Mouse (Mus musculus): ENCODE results near the gene Cmtm2a. TPM values are rescaled to one million over a fixed set of nuclear protein-coding genes. Genes with fewer than 3 reads are reported as not detected.
"Not testable (repeated sequence)": the region's sequence is repeated elsewhere in the genome, so short reads cannot be mapped to it uniquely, and the experiment has no call there.

Cmtm2a gene
- not detected in 2 replicates for polyA plus RNA-seq (2015; fragmentation: Nextera tagmentation; extraction: Ambion mirVana)

DNA sequence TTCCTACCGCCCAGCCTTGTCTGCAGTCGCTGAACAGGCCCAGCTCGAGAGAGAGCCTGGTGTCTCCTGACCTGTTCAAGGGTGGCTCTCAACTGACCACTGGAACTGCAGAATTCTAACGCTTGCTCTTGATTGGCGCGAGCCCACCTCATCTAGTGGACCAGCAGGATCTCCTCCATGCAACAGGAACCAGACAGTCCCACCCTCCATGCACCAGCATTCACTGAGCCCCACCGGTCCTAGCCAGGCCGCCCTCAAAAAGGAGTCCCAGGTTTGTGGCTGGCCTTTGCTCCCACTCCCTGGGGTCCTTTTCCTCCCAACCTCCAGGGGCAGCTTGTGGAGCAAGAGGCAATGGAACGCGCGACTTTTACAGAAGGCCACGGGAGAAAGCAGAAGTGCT lies at the start of gene Cmtm2a:
Cmtm2a (minus strand) TSS at position 101 of the 400 bp plus-strand sequence.
- H3K4me2 ChIP-seq (ENCODE audit: low read depth, low read length); H3K4me1 ChIP-seq (ENCODE audit: control insufficient read depth, insufficient read depth, low read length); H3K36me3 ChIP-seq (ENCODE audit: control insufficient read depth, insufficient read depth); H3K9me3 ChIP-seq (replicated peaks; ENCODE audit: control insufficient read depth, low read length); H3K27ac ChIP-seq (ENCODE audit: low read length); H3K27me3 ChIP-seq (ENCODE audit: control insufficient read depth, insufficient read depth, low read length); H3K9ac ChIP-seq (ENCODE audit: low read length); H3K4me3 ChIP-seq (ENCODE audit: low read length); ATAC-seq (replicated peaks; ENCODE audit: extremely low read depth, insufficient read depth, low FRiP score): not testable (repeated sequence)
- WGBS, result 78% methylated on average over 10 of the region's 12 CpGs

DNA sequence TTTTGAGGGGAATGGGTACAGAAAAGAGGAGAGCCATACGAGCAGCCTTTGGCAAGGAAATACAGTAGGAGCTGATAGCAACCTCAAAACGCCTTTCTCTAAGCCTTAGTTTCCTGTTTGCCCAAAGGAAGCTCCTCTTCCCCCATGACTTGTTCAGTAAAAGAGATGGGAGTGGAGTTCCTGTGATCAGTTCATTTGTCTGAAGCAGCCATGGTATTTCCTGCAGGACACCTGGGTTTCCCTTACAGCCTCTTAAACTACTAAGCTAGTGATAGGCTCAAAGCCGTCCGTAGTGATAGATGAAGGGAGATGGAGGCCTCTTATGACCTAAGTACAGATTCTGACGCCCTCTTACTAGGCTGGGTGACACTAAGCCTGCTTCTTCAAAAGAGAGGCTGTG lies 49.4 kb upstream of the Cmtm2a start:
- no peak overlapping the region for H3K4me3 ChIP-seq (ENCODE audit: low read length)
- no peak overlapping the region for H3K4me2 ChIP-seq (ENCODE audit: low read depth, low read length)
- no peaks in the 10 kb centered on the region for H3K9me3 ChIP-seq (replicated peaks; ENCODE audit: control insufficient read depth, low read length)
- no peak overlapping the region for H3K27ac ChIP-seq (ENCODE audit: low read length)
- H3K27me3 ChIP-seq (ENCODE audit: control insufficient read depth, insufficient read depth, low read length), result no peaks in the 10 kb centered on the region
- no peak for ATAC-seq (replicated peaks; ENCODE audit: extremely low read depth, insufficient read depth, low FRiP score)
- whole genome bisulfite sequencing, result 55% methylated on average over 5 of the region's 5 CpGs
- H3K36me3 ChIP-seq (ENCODE audit: control insufficient read depth, insufficient read depth), result peaks cover 8% of the 10 kb centered on the region
- H3K4me1 ChIP-seq (ENCODE audit: control insufficient read depth, insufficient read depth, low read length), result peaks cover 26% of the 10 kb centered on the region
- H3K9ac ChIP-seq (ENCODE audit: low read length), result no peak overlapping the region

DNA sequence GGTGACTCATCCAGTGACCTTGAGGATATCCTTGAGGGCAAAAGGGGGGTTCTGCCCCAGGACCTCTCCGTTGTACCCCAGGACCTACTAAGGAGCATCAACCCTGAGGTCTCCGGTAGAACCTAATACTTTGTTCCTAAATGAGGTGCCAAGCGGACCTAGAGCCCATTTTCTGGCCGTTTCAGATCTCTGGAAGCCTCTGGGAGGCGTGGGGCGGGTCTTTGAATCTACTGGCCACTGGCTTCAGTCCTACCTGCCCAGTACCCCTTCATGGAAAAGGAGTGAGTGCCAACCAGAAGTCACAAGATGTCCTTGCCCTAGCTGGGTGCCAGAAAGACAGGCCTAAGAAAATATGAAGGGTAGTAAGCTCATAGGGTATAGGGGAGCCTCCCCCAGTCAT lies 48.7 kb upstream of the Cmtm2a start:
- WGBS, result 52% methylated on average over 6 of the region's 6 CpGs
- H3K27me3 ChIP-seq (ENCODE audit: control insufficient read depth, insufficient read depth, low read length), result no peaks in the 10 kb centered on the region
- peak overlapping the region; percentile 96; the same call in 1 of the 2 replicates for H3K9ac ChIP-seq (ENCODE audit: low read length)
- peak overlapping the region; percentile 90 for H3K27ac ChIP-seq (ENCODE audit: low read length)
- H3K9me3 ChIP-seq (replicated peaks; ENCODE audit: control insufficient read depth, low read length), result no peaks in the 10 kb centered on the region
- H3K36me3 ChIP-seq (ENCODE audit: control insufficient read depth, insufficient read depth), result peaks cover 6% of the 10 kb centered on the region
- peak overlapping the region; percentile 91 for H3K4me2 ChIP-seq (ENCODE audit: low read depth, low read length)
- ATAC-seq (replicated peaks; ENCODE audit: extremely low read depth, insufficient read depth, low FRiP score), result no peak
- peaks cover 23% of the 10 kb centered on the region for H3K4me1 ChIP-seq (ENCODE audit: control insufficient read depth, insufficient read depth, low read length)
- peak overlapping the region; percentile 76 for H3K4me3 ChIP-seq (ENCODE audit: low read length)

DNA sequence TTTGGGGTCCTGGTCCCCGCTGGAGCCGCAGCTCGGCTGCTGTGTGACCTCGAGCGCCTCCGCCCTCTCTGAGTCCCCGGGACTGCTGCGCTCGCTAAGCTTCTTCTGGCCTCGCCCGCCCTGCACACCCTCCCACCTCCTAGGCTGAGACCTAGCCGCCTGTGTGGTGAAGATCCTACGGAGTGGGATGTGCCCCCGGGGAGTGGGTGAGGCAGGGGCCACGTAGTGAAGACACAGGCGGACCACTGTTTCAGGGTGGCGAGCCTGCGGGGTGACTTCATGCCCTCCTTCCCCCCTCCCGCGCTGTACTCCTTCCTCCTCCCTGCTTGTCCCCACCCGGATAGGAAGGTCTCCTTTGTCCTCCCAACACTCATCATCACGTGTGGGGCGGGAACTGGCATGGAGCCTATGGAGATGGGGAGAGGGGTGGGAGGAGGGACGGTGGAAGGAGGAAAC lies 48.2 kb upstream of the Cmtm2a start:
- H3K4me1 ChIP-seq (ENCODE audit: control insufficient read depth, insufficient read depth, low read length), result peaks cover 18% of the 10 kb centered on the region
- WGBS, result 1% methylated on average over 24 of the region's 24 CpGs
- peak overlapping the region; percentile 90 for H3K27ac ChIP-seq (ENCODE audit: low read length)
- peak overlapping the region; percentile 96 for H3K9ac ChIP-seq (ENCODE audit: low read length)
- H3K4me2 ChIP-seq (ENCODE audit: low read depth, low read length), result peak overlapping the region; percentile 91
- H3K9me3 ChIP-seq (replicated peaks; ENCODE audit: control insufficient read depth, low read length), result no peaks in the 10 kb centered on the region
- peaks cover 6% of the 10 kb centered on the region for H3K36me3 ChIP-seq (ENCODE audit: control insufficient read depth, insufficient read depth)
- H3K4me3 ChIP-seq (ENCODE audit: low read length), result peak overlapping the region; percentile 76
- peak; percentile 79 for ATAC-seq (replicated peaks; ENCODE audit: extremely low read depth, insufficient read depth, low FRiP score)
- H3K27me3 ChIP-seq (ENCODE audit: control insufficient read depth, insufficient read depth, low read length), result no peaks in the 10 kb centered on the region

DNA sequence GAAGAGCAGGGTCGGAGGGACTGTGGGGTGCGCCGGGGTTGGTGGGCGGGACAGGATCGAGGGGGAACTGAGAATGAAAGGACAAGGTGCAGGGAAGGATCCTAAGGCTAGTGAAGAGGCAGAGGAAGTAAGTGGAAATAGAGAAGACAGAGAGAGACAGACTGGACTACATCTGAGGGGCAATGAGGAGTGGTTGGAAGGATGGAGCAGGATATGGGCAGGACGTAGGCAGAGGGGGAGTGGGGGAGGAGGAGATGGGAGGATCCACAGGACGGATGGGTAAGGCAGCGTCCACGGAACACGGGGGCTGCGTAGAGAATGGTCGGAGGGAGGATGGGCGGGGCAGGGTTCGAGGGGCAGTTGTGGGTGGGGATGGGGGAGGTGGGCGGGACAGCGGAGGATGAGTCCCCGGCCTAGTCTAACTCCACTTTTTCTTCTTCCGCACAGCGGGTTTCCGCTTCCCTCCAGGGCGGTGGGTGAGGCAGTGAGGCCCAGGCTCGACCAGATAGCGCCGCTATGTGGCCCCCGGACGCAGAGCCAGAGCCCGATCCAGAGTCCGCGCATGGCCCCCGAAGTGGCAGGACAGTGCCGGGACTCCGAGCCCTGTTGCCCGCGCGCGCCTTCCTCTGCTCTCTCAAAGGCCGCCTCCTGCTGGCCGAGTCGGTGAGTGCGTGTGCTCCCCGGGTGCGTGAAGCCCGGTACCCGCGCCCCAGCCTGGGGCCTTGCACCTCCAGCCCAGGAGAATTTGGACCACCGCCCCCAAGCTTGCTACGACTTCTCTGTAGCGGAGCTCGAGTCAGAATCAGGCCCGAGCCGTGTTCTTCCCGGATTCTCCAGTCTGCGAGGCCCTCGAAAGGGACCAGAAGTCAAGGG lies 47.5 kb upstream of the Cmtm2a start:
- Histone ChIP-seq H3K4me3 (ENCODE audit: low read length) (peak overlapping the region; percentile 76), H3K4me2 (ENCODE audit: low read depth, low read length) (peak overlapping the region; percentile 91), H3K36me3 (ENCODE audit: control insufficient read depth, insufficient read depth) (peaks cover 4% of the 10 kb centered on the region), H3K27ac (ENCODE audit: low read length) (peak overlapping the region; percentile 90), H3K27me3 (ENCODE audit: control insufficient read depth, insufficient read depth, low read length) (no peaks in the 10 kb centered on the region), H3K4me1 (ENCODE audit: control insufficient read depth, insufficient read depth, low read length) (peaks cover 18% of the 10 kb centered on the region), H3K9me3 (replicated peaks; ENCODE audit: control insufficient read depth, low read length) (no peaks in the 10 kb centered on the region), H3K9ac (ENCODE audit: low read length) (peak overlapping the region; percentile 96)
- under 1% methylated on average over 45 of the region's 54 CpGs for WGBS
- peak; percentile 79 for ATAC-seq (replicated peaks; ENCODE audit: extremely low read depth, insufficient read depth, low FRiP score)

DNA sequence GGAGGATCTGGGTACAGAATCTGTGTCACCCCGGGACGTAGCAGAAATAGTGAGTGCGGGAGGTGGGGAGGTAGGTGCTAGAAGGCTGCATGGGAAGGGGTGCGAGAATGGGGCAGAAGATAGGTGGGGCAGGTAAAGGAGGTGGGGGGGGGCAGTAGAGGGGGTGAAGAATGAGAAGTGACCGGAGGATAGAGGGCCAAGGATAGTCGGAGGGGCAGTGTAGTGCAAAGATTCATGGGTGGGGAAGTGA lies 46.9 kb upstream of the Cmtm2a start:
- Histone ChIP-seq H3K27me3 (ENCODE audit: control insufficient read depth, insufficient read depth, low read length) (no peaks in the 10 kb centered on the region), H3K27ac (ENCODE audit: low read length) (peak overlapping the region; percentile 90), H3K4me3 (ENCODE audit: low read length) (peak overlapping the region; percentile 76), H3K9me3 (replicated peaks; ENCODE audit: control insufficient read depth, low read length) (no peaks in the 10 kb centered on the region), H3K4me2 (ENCODE audit: low read depth, low read length) (peak overlapping the region; percentile 91), H3K4me1 (ENCODE audit: control insufficient read depth, insufficient read depth, low read length) (peaks cover 18% of the 10 kb centered on the region), H3K36me3 (ENCODE audit: control insufficient read depth, insufficient read depth) (no peaks in the 10 kb centered on the region), H3K9ac (ENCODE audit: low read length) (peak overlapping the region; percentile 96)
- 1% methylated on average over 6 of the region's 6 CpGs for WGBS
- ATAC-seq (replicated peaks; ENCODE audit: extremely low read depth, insufficient read depth, low FRiP score), result no peak

DNA sequence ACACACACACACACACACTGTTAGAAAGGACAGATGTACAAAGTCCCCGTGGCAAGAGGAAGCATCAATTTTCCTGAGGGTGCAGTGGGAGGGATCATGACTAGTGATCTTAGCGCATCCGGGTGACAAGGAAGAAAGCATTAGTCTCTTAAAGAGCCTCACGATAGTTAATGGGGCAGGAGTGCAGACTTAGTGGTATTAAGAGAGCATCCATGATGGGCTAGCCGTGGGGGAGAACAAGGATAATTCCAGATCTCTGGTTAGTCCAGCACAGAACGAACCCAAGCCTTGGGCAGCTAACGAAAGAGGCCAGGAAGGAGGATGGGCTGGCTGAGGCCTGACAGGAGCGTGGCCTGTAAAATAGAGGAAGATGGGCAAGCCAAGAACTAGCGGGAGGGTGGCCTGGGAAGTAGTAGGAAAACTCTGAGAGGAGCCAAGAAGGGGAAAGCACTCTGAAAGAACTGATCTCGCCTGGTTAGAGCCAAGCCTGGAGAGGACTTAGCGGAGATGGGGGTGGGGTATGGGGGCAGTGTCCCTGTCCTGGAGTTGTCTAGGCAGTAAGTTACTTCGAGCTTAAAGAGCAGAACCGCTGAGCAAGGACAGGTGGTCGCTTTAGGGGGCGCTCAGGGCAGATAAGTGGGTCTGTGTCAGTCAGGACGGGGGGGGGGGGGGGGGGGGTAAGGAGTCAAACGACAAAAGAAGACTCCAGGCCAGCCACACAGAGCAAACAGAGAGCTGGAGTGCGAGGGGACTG lies 46.4 kb upstream of the Cmtm2a start, which contains the start of gene Cmtm3:
Cmtm3 (plus strand) TSS at position 182 of the 754 bp plus-strand sequence.
- Histone ChIP-seq H3K36me3 (ENCODE audit: control insufficient read depth, insufficient read depth) (no peaks in the 10 kb centered on the region), H3K9me3 (replicated peaks; ENCODE audit: control insufficient read depth, low read length) (no peaks in the 10 kb centered on the region), H3K27me3 (ENCODE audit: control insufficient read depth, insufficient read depth, low read length) (no peaks in the 10 kb centered on the region), H3K4me1 (ENCODE audit: control insufficient read depth, insufficient read depth, low read length) (peaks cover 18% of the 10 kb centered on the region), H3K27ac (ENCODE audit: low read length) (peak within 1 kb of the TSS; percentile 90), H3K9ac (ENCODE audit: low read length) (peak within 1 kb of the TSS; percentile 96), H3K4me3 (ENCODE audit: low read length) (peak within 1 kb of the TSS; percentile 76), H3K4me2 (ENCODE audit: low read depth, low read length) (peak within 1 kb of the TSS; percentile 91)
- ATAC-seq (replicated peaks; ENCODE audit: extremely low read depth, insufficient read depth, low FRiP score), result no peak
- WGBS, result 20% methylated on average over 17 of the region's 18 CpGs

DNA sequence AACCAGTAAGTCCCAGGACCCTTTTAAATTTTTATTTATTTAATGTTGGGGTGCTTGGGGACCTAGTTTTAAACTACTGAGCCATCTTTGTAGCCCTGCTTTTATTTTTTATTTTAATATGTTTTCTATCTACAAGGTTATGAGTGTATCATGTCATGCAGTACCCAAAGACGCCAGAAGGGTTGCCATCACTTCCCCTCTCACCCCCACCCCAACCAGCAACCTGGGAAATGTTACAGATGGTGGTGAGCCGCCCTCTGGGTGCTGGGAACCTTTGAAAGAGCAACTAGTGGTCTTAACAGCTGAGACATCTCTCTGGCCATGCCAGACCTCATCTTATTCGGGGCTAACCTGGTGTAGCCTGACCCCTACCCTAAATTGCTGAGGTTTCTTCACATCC lies 44.9 kb upstream of the Cmtm2a start:
- Histone ChIP-seq H3K9me3 (replicated peaks; ENCODE audit: control insufficient read depth, low read length) (no peaks in the 10 kb centered on the region), H3K4me1 (ENCODE audit: control insufficient read depth, insufficient read depth, low read length) (peaks cover 16% of the 10 kb centered on the region), H3K9ac (ENCODE audit: low read length) (no peak overlapping the region), H3K36me3 (ENCODE audit: control insufficient read depth, insufficient read depth) (no peaks in the 10 kb centered on the region), H3K27ac (ENCODE audit: low read length) (no peak overlapping the region), H3K4me2 (ENCODE audit: low read depth, low read length) (no peak overlapping the region), H3K27me3 (ENCODE audit: control insufficient read depth, insufficient read depth, low read length) (no peaks in the 10 kb centered on the region), H3K4me3 (ENCODE audit: low read length) (no peak overlapping the region)
- no peak for ATAC-seq (replicated peaks; ENCODE audit: extremely low read depth, insufficient read depth, low FRiP score)
- 53% methylated on average over 3 of the region's 3 CpGs for WGBS

DNA sequence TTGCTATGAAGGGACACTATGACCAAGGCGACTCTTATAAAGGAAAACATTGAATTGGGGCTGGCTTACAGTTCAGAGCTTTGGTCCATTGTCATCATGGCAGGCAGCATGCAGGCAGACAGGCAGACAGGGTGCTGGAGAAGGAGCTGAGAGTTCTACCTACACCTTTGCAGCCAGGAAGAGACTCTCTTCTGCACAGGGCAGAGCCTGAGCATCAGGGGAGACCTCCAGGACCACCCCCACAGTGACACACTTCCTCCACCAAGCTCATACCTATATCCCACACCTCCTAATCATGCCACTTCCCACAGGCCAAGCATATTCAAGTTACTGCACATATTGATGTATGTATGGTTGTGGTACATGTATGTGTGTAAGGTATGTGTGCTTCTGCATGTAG lies 43.8 kb upstream of the Cmtm2a start:
- ATAC-seq (replicated peaks; ENCODE audit: extremely low read depth, insufficient read depth, low FRiP score), result no peak
- Histone ChIP-seq H3K27me3 (ENCODE audit: control insufficient read depth, insufficient read depth, low read length) (no peaks in the 10 kb centered on the region), H3K9ac (ENCODE audit: low read length) (no peak overlapping the region), H3K4me1 (ENCODE audit: control insufficient read depth, insufficient read depth, low read length) (peaks cover 12% of the 10 kb centered on the region), H3K27ac (ENCODE audit: low read length) (no peak overlapping the region), H3K4me3 (ENCODE audit: low read length) (no peak overlapping the region), H3K9me3 (replicated peaks; ENCODE audit: control insufficient read depth, low read length) (no peaks in the 10 kb centered on the region), H3K36me3 (ENCODE audit: control insufficient read depth, insufficient read depth) (no peaks in the 10 kb centered on the region), H3K4me2 (ENCODE audit: low read depth, low read length) (no peak overlapping the region)
- 73% methylated on average over 1 of the region's 1 CpGs for WGBS
